Mouse (Mus musculus): ENCODE measurements around the gene Nrbp1. TPM values are rescaled to one million over a fixed set of nuclear protein-coding genes. Genes with fewer than 3 reads are reported as not detected.

Nrbp1 gene
- polyA plus RNA-seq, 1 experiment from 2014 or later: 148 TPM

- WGBS: under 1% methylated on average over 40 of the region's 40 CpGs
- Histone ChIP-seq H3K9me3 (replicated peaks) (no peaks in the 10 kb centered on the region), H3K36me3 (no peaks in the 10 kb centered on the region), H3K27ac (peak overlapping the region; percentile 96), H3K9ac (peak overlapping the region; percentile 95), H3K4me1 (peaks cover 9% of the 10 kb centered on the region), H3K4me2 (replicated peaks) (peak overlapping the region; percentile 83), H3K27me3 (no peaks in the 10 kb centered on the region), H3K4me3 (peak overlapping the region; percentile 97)
- peak; percentile 81 for ATAC-seq (ENCODE audit: low FRiP score)
Observed at GRCm38 (mm10) chr5:31219911-31220447, 20.7 kb upstream of the Nrbp1 start.

GRCm38 (mm10) chr5:31220448-31221303 is 20.0 kb upstream of the Nrbp1 start, which contains the start of gene Ppm1g:
Gene Ppm1g (minus strand): TSS chr5:31220687.
- H3K4me1 ChIP-seq: peaks cover 9% of the 10 kb centered on the region
- under 1% methylated on average over 52 of the region's 70 CpGs for WGBS
- no peaks in the 10 kb centered on the region for H3K36me3 ChIP-seq
- H3K27me3 ChIP-seq: no peaks in the 10 kb centered on the region
- peak within 1 kb of the TSS; percentile 95 for H3K9ac ChIP-seq
- ATAC-seq (ENCODE audit: low FRiP score): peak; percentile 94
- peak within 1 kb of the TSS; percentile 97 for H3K4me3 ChIP-seq
- H3K9me3 ChIP-seq (replicated peaks): no peaks in the 10 kb centered on the region
- H3K4me2 ChIP-seq (replicated peaks): peak within 1 kb of the TSS; percentile 83
- H3K27ac ChIP-seq: peak within 1 kb of the TSS; percentile 96

GRCm38 (mm10) chr5:31221304-31221945 is 19.2 kb upstream of the Nrbp1 start:
- Histone ChIP-seq H3K27me3 (no peaks in the 10 kb centered on the region), H3K4me3 (peak overlapping the region; percentile 97), H3K4me1 (peaks cover 9% of the 10 kb centered on the region), H3K9me3 (replicated peaks) (no peaks in the 10 kb centered on the region), H3K9ac (peak overlapping the region; percentile 95), H3K27ac (peak overlapping the region; percentile 96), H3K36me3 (no peaks in the 10 kb centered on the region), H3K4me2 (replicated peaks) (peak overlapping the region; percentile 83)
- WGBS: 15% methylated on average over 11 of the region's 11 CpGs
- ATAC-seq (ENCODE audit: low FRiP score): peak; percentile 21; the same call in 1 of the 2 replicates

- ATAC-seq (ENCODE audit: low FRiP score): no peak
- Histone ChIP-seq H3K27ac (no peak overlapping the region), H3K9ac (no peak overlapping the region), H3K4me3 (no peak overlapping the region), H3K27me3 (no peaks in the 10 kb centered on the region), H3K4me1 (peaks cover 9% of the 10 kb centered on the region), H3K4me2 (replicated peaks) (no peak overlapping the region), H3K36me3 (no peaks in the 10 kb centered on the region), H3K9me3 (replicated peaks) (no peaks in the 10 kb centered on the region)
- 95% methylated on average over 9 of the region's 9 CpGs for WGBS
Observed at GRCm38 (mm10) chr5:31222696-31223095, 18.0 kb upstream of the Nrbp1 start.

GRCm38 (mm10) chr5:31226641-31227040 is 14.0 kb upstream of the Nrbp1 start:
- ATAC-seq (ENCODE audit: low FRiP score): no peak
- 83% methylated on average over 1 of the region's 1 CpGs for WGBS
- H3K27me3 ChIP-seq: no peaks in the 10 kb centered on the region

GRCm38 (mm10) chr5:31241522-31242034 is 914 bp downstream of the Nrbp1 start:
- ATAC-seq (ENCODE audit: low FRiP score): no peak; the same call in 1 of the 2 replicates
- H3K27ac ChIP-seq: peak overlapping the region; percentile 98
- 1% methylated on average over 13 of the region's 13 CpGs for WGBS

More at GRCm38 (mm10) chr5:31226641-31227040, 14.0 kb upstream of the Nrbp1 start:
- no peak overlapping the region for H3K4me3 ChIP-seq
- H3K9me3 ChIP-seq (replicated peaks): no peaks in the 10 kb centered on the region
- H3K9ac ChIP-seq: no peak overlapping the region
- H3K27ac ChIP-seq: no peak overlapping the region
- H3K4me1 ChIP-seq: no peaks in the 10 kb centered on the region; the same call in 1 of the 2 replicates
- no peaks in the 10 kb centered on the region for H3K36me3 ChIP-seq
- H3K4me2 ChIP-seq (replicated peaks): no peak overlapping the region

GRCm38 (mm10) chr5:31242191-31242590 is 1.5 kb downstream of the Nrbp1 start:
- no peaks in the 10 kb centered on the region for H3K27me3 ChIP-seq
- WGBS: 23% methylated on average over 10 of the region's 10 CpGs
- peak overlapping the region; percentile 96 for H3K4me3 ChIP-seq
- peak overlapping the region; percentile 97; the same call in 1 of the 2 replicates for H3K9ac ChIP-seq
- no peak overlapping the region for H3K27ac ChIP-seq
- peaks cover 8% of the 10 kb centered on the region for H3K4me1 ChIP-seq
- H3K9me3 ChIP-seq (replicated peaks): no peaks in the 10 kb centered on the region
- ATAC-seq (ENCODE audit: low FRiP score): no peak
- H3K4me2 ChIP-seq (replicated peaks): peak overlapping the region; percentile 77
- H3K36me3 ChIP-seq: peaks cover 36% of the 10 kb centered on the region

More at GRCm38 (mm10) chr5:31241522-31242034, 914 bp downstream of the Nrbp1 start:
- H3K4me3 ChIP-seq: peak overlapping the region; percentile 96
- H3K27me3 ChIP-seq: no peaks in the 10 kb centered on the region
- peaks cover 30% of the 10 kb centered on the region for H3K36me3 ChIP-seq
- peak overlapping the region; percentile 97 for H3K9ac ChIP-seq
- H3K4me2 ChIP-seq (replicated peaks): peak overlapping the region; percentile 77
- peaks cover 8% of the 10 kb centered on the region for H3K4me1 ChIP-seq
- no peaks in the 10 kb centered on the region for H3K9me3 ChIP-seq (replicated peaks)

- no peak overlapping the region for H3K4me3 ChIP-seq
- H3K27ac ChIP-seq: no peak overlapping the region
- peaks cover 6% of the 10 kb centered on the region; the same call in 1 of the 2 replicates for H3K27me3 ChIP-seq
- 67% methylated on average over 4 of the region's 4 CpGs for WGBS
- ATAC-seq (ENCODE audit: low FRiP score): peak; percentile 39; the same call in 1 of the 2 replicates
- H3K9me3 ChIP-seq (replicated peaks): no peaks in the 10 kb centered on the region
- no peak overlapping the region for H3K4me2 ChIP-seq (replicated peaks)
- no peak overlapping the region for H3K9ac ChIP-seq
- H3K4me1 ChIP-seq: peaks cover 17% of the 10 kb centered on the region
- peaks cover 95% of the 10 kb centered on the region for H3K36me3 ChIP-seq
Observed at GRCm38 (mm10) chr5:31250716-31251115, 10.1 kb downstream of the Nrbp1 start.

GRCm38 (mm10) chr5:31251541-31252101 is 11.0 kb downstream of the Nrbp1 start, which contains the start of gene Krtcap3:
Gene Krtcap3 (plus strand): TSS chr5:31251691.
- Histone ChIP-seq H3K27ac (no peak within 1 kb of the TSS; the same call in none of the 2 replicates), H3K27me3 (peaks cover 6% of the 10 kb centered on the region; the same call in 1 of the 2 replicates), H3K9me3 (replicated peaks) (no peaks in the 10 kb centered on the region), H3K4me3 (peak within 1 kb of the TSS; percentile 19), H3K4me2 (replicated peaks) (peak within 1 kb of the TSS; percentile 39), H3K9ac (0 out of 2 replicates have a peak within 1 kb of the TSS, but pooled peaks have one; percentile 32), H3K36me3 (peaks cover 93% of the 10 kb centered on the region), H3K4me1 (peaks cover 17% of the 10 kb centered on the region)
- peak; percentile 62; the same call in 1 of the 2 replicates for ATAC-seq (ENCODE audit: low FRiP score)
- WGBS: 16% methylated on average over 47 of the region's 47 CpGs

GRCm38 (mm10) chr5:31252151-31252550 is 11.5 kb downstream of the Nrbp1 start:
- peak overlapping the region; percentile 39 for H3K4me2 ChIP-seq (replicated peaks)
- peaks cover 91% of the 10 kb centered on the region for H3K36me3 ChIP-seq
- H3K4me1 ChIP-seq: peaks cover 17% of the 10 kb centered on the region
- WGBS: 60% methylated on average over 10 of the region's 10 CpGs
- peak overlapping the region; percentile 19 for H3K4me3 ChIP-seq
- ATAC-seq (ENCODE audit: low FRiP score): no peak
- no peak overlapping the region for H3K27ac ChIP-seq
- no peak overlapping the region for H3K9ac ChIP-seq
- H3K27me3 ChIP-seq: peaks cover 6% of the 10 kb centered on the region; the same call in 1 of the 2 replicates
- no peaks in the 10 kb centered on the region for H3K9me3 ChIP-seq (replicated peaks)

- 73% methylated on average over 16 of the region's 16 CpGs for WGBS
- H3K4me3 ChIP-seq: no peak overlapping the region
- H3K36me3 ChIP-seq: peaks cover 91% of the 10 kb centered on the region
- peaks cover 17% of the 10 kb centered on the region for H3K4me1 ChIP-seq
- no peaks in the 10 kb centered on the region for H3K9me3 ChIP-seq (replicated peaks)
- ATAC-seq (ENCODE audit: low FRiP score): no peak
- H3K27ac ChIP-seq: no peak overlapping the region
- peaks cover 6% of the 10 kb centered on the region; the same call in 1 of the 2 replicates for H3K27me3 ChIP-seq
- H3K9ac ChIP-seq: no peak overlapping the region
- no peak overlapping the region for H3K4me2 ChIP-seq (replicated peaks)
Observed at GRCm38 (mm10) chr5:31252795-31253545, 12.3 kb downstream of the Nrbp1 start.

Measured in hindbrain, embryonic 12.5 days (tissue).